Mouse (Mus musculus) small intestine, adult 2 months (tissue): Measurements from ENCODE around the gene Rnaseh2b. TPM values are rescaled to one million over a fixed set of nuclear protein-coding genes. Genes with fewer than 3 reads are reported as not detected.

ENCODE experiments used
- H3K27ac ChIP-seq: fragments of 200-500 bp; 2 replicates; pipeline ENCODE4 v1.5.1; 2012; ENCODE audit warnings: low read depth, low read length, control low read depth, inconsistent platforms; ENCODE audit not compliant: insufficient read depth
- H3K27me3 ChIP-seq: fragments of 200-500 bp; 2 replicates; pipeline ENCODE4 v1.6.1; 2012; ENCODE audit warnings: mild to moderate bottlenecking, moderate library complexity, low read length, inconsistent platforms; ENCODE audit not compliant: control insufficient read depth, insufficient read depth
- H3K36me3 ChIP-seq: fragments of 200-500 bp; 2 replicates; pipeline ENCODE4 v1.6.1; 2012; ENCODE audit warnings: mild to moderate bottlenecking, low read length, control low read depth, inconsistent platforms; ENCODE audit not compliant: control insufficient read depth, insufficient read depth
- H3K4me1 ChIP-seq: fragments of 200-500 bp; 2 replicates; pipeline ENCODE4 v1.6.1; 2012; ENCODE audit warnings: low read length, inconsistent platforms, mixed read lengths; ENCODE audit not compliant: control insufficient read depth, insufficient read depth, insufficient read length
- H3K4me3 ChIP-seq: fragments of 200-500 bp; 2 replicates; pipeline ENCODE4 v1.5.1; 2012; ENCODE audit warnings: low read depth, mild to moderate bottlenecking, control low read depth, inconsistent platforms, low read length, moderate library complexity
- CTCF ChIP-seq: fragments of 200-500 bp; IDR thresholded peaks from 2 replicates; pipeline ENCODE4 v1.5.1; 2012; ENCODE audit warnings: low read depth, mild to moderate bottlenecking, control low read depth, inconsistent platforms, low read length, moderate library complexity, mixed read lengths; ENCODE audit not compliant: insufficient replicate concordance, insufficient read length; ENCODE audit errors: extremely low read depth
- POLR2A ChIP-seq: fragments of 200-500 bp; IDR thresholded peaks from 2 replicates; pipeline ENCODE4 v1.6.1; 2012; ENCODE audit warnings: low read depth, mild to moderate bottlenecking, control low read depth, inconsistent platforms, low read length, moderate library complexity
- WGBS: fragments of 180-500 bp; shearing (Covaris S2); methylation state at CpG from one replicate; pipeline ENCODE4 v1.1.7; 2018; 5-methylcytosine and 5-hydroxymethylcytosine counted together
- polyA plus RNA-seq: library from polyadenylated mRNA; depleted of rRNA; stranded (reverse); fragments of >200 nt; gene quantifications from 2 replicates; pipeline ENCODE4 v1.2.3, GENCODE M21; 2012

The Rnaseh2b gene
- polyA plus RNA-seq, 1 experiment, result 0.65 TPM

GRCm38 (mm10) chr14:62355201-62355600 is 62.8 kb downstream of the Rnaseh2b start:
- WGBS, result 85% methylated on average over 7 of the region's 7 CpGs
- no peaks in the 10 kb centered on the region for H3K4me1 ChIP-seq
- TF ChIP-seq POLR2A, result no peak
- no peak for TF ChIP-seq CTCF

GRCm38 (mm10) chr14:62361263-62361980 is 69.0 kb downstream of the Rnaseh2b start:
- 61% methylated on average over 8 of the region's 8 CpGs for WGBS
- Histone ChIP-seq H3K4me1 (no peaks in the 10 kb centered on the region), H3K36me3 (no peaks in the 10 kb centered on the region), H3K4me3 (no peak overlapping the region), H3K27me3 (no peaks in the 10 kb centered on the region), H3K27ac (no peak overlapping the region)
- no peak for TF ChIP-seq POLR2A
- no peak for TF ChIP-seq CTCF

More at GRCm38 (mm10) chr14:62355201-62355600, 62.8 kb downstream of the Rnaseh2b start:
- Histone ChIP-seq H3K36me3 (peaks cover 3% of the 10 kb centered on the region; the same call in 1 of the 2 replicates), H3K27ac (no peak overlapping the region), H3K27me3 (no peaks in the 10 kb centered on the region), H3K4me3 (no peak overlapping the region)

GRCm38 (mm10) chr14:62363774-62364173 is 71.4 kb downstream of the Rnaseh2b start:
- WGBS, result 86% methylated on average over 2 of the region's 2 CpGs
- Histone ChIP-seq H3K4me1 (no peaks in the 10 kb centered on the region), H3K27ac (no peak overlapping the region), H3K4me3 (no peak overlapping the region), H3K36me3 (no peaks in the 10 kb centered on the region; the same call in none of the 2 replicates), H3K27me3 (no peaks in the 10 kb centered on the region)
- TF ChIP-seq CTCF (no peak), POLR2A (no peak)

GRCm38 (mm10) chr14:62370819-62371218 is 78.4 kb downstream of the Rnaseh2b start:
- WGBS, result 34% methylated on average over 6 of the region's 6 CpGs
- TF ChIP-seq CTCF (no peak), POLR2A (no peak)
- Histone ChIP-seq H3K4me3 (no peak overlapping the region), H3K4me1 (no peaks in the 10 kb centered on the region), H3K27ac (no peak overlapping the region), H3K27me3 (no peaks in the 10 kb centered on the region), H3K36me3 (peaks cover 2% of the 10 kb centered on the region)

- WGBS, result 74% methylated on average over 10 of the region's 10 CpGs
- Histone ChIP-seq H3K4me3 (no peak overlapping the region), H3K4me1 (no peaks in the 10 kb centered on the region), H3K27me3 (no peaks in the 10 kb centered on the region), H3K27ac (no peak overlapping the region), H3K36me3 (peaks cover 3% of the 10 kb centered on the region)
- no peak for TF ChIP-seq POLR2A
- no peak for TF ChIP-seq CTCF
These were observed 81.6 kb downstream of the Rnaseh2b start for GRCm38 (mm10) chr14:62374001-62374400.

GRCm38 (mm10) chr14:62375694-62376093 is 83.3 kb downstream of the Rnaseh2b start:
- peaks cover 3% of the 10 kb centered on the region for H3K36me3 ChIP-seq
- TF ChIP-seq CTCF, result no peak
- no peak for TF ChIP-seq POLR2A
- H3K4me1 ChIP-seq, result no peaks in the 10 kb centered on the region
- H3K4me3 ChIP-seq, result no peak overlapping the region
- no peaks in the 10 kb centered on the region for H3K27me3 ChIP-seq
- no peak overlapping the region for H3K27ac ChIP-seq

GRCm38 (mm10) chr14:62376115-62376514 is 83.7 kb downstream of the Rnaseh2b start:
- WGBS, result 79% methylated on average over 2 of the region's 2 CpGs
- Histone ChIP-seq H3K27ac (no peak overlapping the region), H3K4me1 (no peaks in the 10 kb centered on the region), H3K27me3 (no peaks in the 10 kb centered on the region), H3K4me3 (no peak overlapping the region), H3K36me3 (peaks cover 3% of the 10 kb centered on the region)
- TF ChIP-seq CTCF (no peak), POLR2A (no peak)
